In the genomic region with DNA sequence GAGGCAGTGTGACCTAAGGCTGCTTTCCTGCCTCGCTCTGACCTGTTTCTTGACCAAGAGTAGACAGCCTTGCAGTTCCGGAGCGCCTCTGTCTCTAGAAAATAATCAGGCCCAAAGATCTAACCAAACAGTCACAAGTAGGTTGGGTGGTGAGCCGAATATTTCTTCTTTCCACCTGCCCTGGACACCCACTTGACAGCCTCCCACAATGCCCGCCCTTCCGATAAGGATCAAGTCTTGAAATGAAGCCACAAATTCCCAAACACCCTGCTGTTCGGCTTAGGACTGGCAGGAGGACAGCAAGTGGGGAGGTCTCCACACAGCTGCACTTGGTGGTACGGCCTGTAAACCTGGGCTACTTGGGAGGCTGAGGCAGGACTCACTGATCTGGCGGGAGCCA, we compare ENCODE assay signal across 19 mouse cellular contexts. TPM values are rescaled to one million over a fixed set of nuclear protein-coding genes. Genes with fewer than 3 reads are reported as not detected.
A peak's percentile ranks its signal among the peaks of the same experiment; 100 is the strongest.
DNase-seq lines count a peak whose midpoint lies in the region; ATAC-seq and TF ChIP-seq lines count a peak whose summit lies in the region.
"Had no signal": no experiment of that assay in that cellular context is flagged by ENCODE, and none has a peak within 500 bp of the region (broad histone marks: within the 10 kb centered on the region; RNA-seq: fewer than 3 reads in every experiment).

No protein-coding gene starts in this region.

- peaks cover 51% of the 10 kb centered on the region for H3K36me3 ChIP-seq in heart, postnatal 0 days (replicated peaks; ENCODE audit: control insufficient read depth, insufficient read depth, low read length)
- H3K36me3 ChIP-seq in limb, embryonic 10.5 days, result peaks cover 9% of the 10 kb centered on the region
- H3K36me3 ChIP-seq in lung, embryonic 16.5 days (ENCODE audit: control insufficient read depth, insufficient read depth, low read length), result no peaks in the 10 kb centered on the region
- peaks cover 11% of the 10 kb centered on the region for H3K36me3 ChIP-seq in small intestine, adult 2 months (ENCODE audit: control insufficient read depth, insufficient read depth, low read length)
- H3K36me3 ChIP-seq: hindbrain, embryonic 13.5 days; midbrain, embryonic 10.5 days; stomach, embryonic 15.5 days had no signal

- no peak for TF ChIP-seq CTCF in heart, postnatal 0 days (IDR thresholded peaks at IDR 0.05; ENCODE audit: low read depth)
- TF ChIP-seq CTCF in small intestine, adult 2 months (IDR thresholded peaks at IDR 0.05; ENCODE audit: extremely low read depth, insufficient read length, insufficient replicate concordance, low read depth, low read length), result no peak

- ATAC-seq in heart, postnatal 0 days (ENCODE audit: insufficient read depth, low read depth), result no peak
- peak; percentile 29; the same call in 1 of the 2 replicates for ATAC-seq in lung, embryonic 16.5 days (ENCODE audit: low read depth)
- ATAC-seq: forebrain, embryonic 15.5 days had no signal

- H3K4me2 ChIP-seq in heart, postnatal 0 days (ENCODE audit: low read depth, low read length), result no peak overlapping the region
- H3K4me2 ChIP-seq in lung, embryonic 16.5 days (ENCODE audit: low read depth, low read length), result no peak overlapping the region
- H3K4me2 ChIP-seq: embryonic facial prominence, embryonic 12.5 days; forebrain, embryonic 15.5 days; heart, embryonic 11.5 days; hindbrain, embryonic 13.5 days; kidney, embryonic 15.5 days; stomach, embryonic 15.5 days had no signal

- no peak overlapping the region for H3K4me3 ChIP-seq in heart, postnatal 0 days (ENCODE audit: low read depth, low read length)
- no peak overlapping the region for H3K4me3 ChIP-seq in limb, embryonic 10.5 days
- H3K4me3 ChIP-seq in lung, embryonic 16.5 days (ENCODE audit: low read length), result no peak overlapping the region
- no peak overlapping the region for H3K4me3 ChIP-seq in small intestine, adult 2 months (ENCODE audit: low read depth, low read length)
- H3K4me3 ChIP-seq: embryonic facial prominence, embryonic 12.5 days; forebrain, embryonic 15.5 days; hindbrain, embryonic 13.5 days; kidney, embryonic 15.5 days; midbrain, embryonic 10.5 days; stomach, embryonic 15.5 days had no signal

- TF ChIP-seq EP300 in heart, postnatal 0 days (IDR thresholded peaks at IDR 0.05; ENCODE audit: low read depth), result no peak

- TF ChIP-seq POLR2A in small intestine, adult 2 months (IDR thresholded peaks at IDR 0.05; ENCODE audit: low read depth, low read length), result no peak

- no peak overlapping the region for H3K9ac ChIP-seq in heart, postnatal 0 days (replicated peaks; ENCODE audit: low read depth, low read length)
- H3K9ac ChIP-seq in lung, embryonic 16.5 days (ENCODE audit: low read length), result no peak overlapping the region
- H3K9ac ChIP-seq: embryonic facial prominence, embryonic 12.5 days; forebrain, embryonic 15.5 days; hindbrain, embryonic 13.5 days; kidney, embryonic 15.5 days; stomach, embryonic 15.5 days had no signal

- H3K4me1 ChIP-seq in heart, postnatal 0 days (ENCODE audit: control insufficient read depth, insufficient read depth), result peaks cover 38% of the 10 kb centered on the region
- peaks cover 44% of the 10 kb centered on the region for H3K4me1 ChIP-seq in limb, embryonic 10.5 days
- H3K4me1 ChIP-seq in lung, embryonic 16.5 days (replicated peaks; ENCODE audit: control insufficient read depth, insufficient read depth, low read length), result peaks cover 37% of the 10 kb centered on the region
- peaks cover 30% of the 10 kb centered on the region for H3K4me1 ChIP-seq in small intestine, adult 2 months (ENCODE audit: control insufficient read depth, insufficient read depth, insufficient read length, low read length)

- no peaks in the 10 kb centered on the region for H3K9me3 ChIP-seq in heart, postnatal 0 days (replicated peaks; ENCODE audit: control insufficient read depth, low read length)
- H3K9me3 ChIP-seq in limb, embryonic 10.5 days (replicated peaks), result no peaks in the 10 kb centered on the region
- H3K9me3 ChIP-seq in lung, embryonic 16.5 days (ENCODE audit: control insufficient read depth, low read length), result no peaks in the 10 kb centered on the region
- H3K9me3 ChIP-seq: embryonic facial prominence, embryonic 12.5 days; forebrain, embryonic 15.5 days; hindbrain, embryonic 13.5 days; kidney, embryonic 15.5 days; midbrain, embryonic 10.5 days; stomach, embryonic 15.5 days had no signal

- WGBS in heart, postnatal 0 days, result 89% methylated on average over 9 of the region's 9 CpGs
- 94% methylated on average over 9 of the region's 9 CpGs for WGBS in limb, embryonic 10.5 days
- WGBS in lung, embryonic 16.5 days, result 68% methylated on average over 9 of the region's 9 CpGs
- 49% methylated on average over 9 of the region's 9 CpGs for WGBS in small intestine, adult 2 months

- no peak for DNase-seq in heart, postnatal 0 days (ENCODE audit: low spot score)
- no peak for DNase-seq in heart, adult 8-10 months (ENCODE audit: low spot score)
- no peak for DNase-seq in limb, embryonic 10.5 days (ENCODE audit: low spot score)
- DNase-seq in urinary bladder, postnatal 10 days (ENCODE audit: low spot score), result no peak
- no peak for DNase-seq in yolk sac, embryonic 10.5 days (ENCODE audit: low spot score)
- DNase-seq: cerebellum, adult 9-10 months; heart, postnatal 14 days; liver; right cerebral cortex, postnatal 25 days had no signal

- H3K27me3 ChIP-seq in heart, postnatal 0 days (ENCODE audit: control insufficient read depth, insufficient read depth, low read length), result no peaks in the 10 kb centered on the region
- H3K27me3 ChIP-seq in limb, embryonic 10.5 days (ENCODE audit: low read depth, poor library complexity, severe bottlenecking), result no peaks in the 10 kb centered on the region
- H3K27me3 ChIP-seq in lung, embryonic 16.5 days (ENCODE audit: control insufficient read depth, insufficient read depth, low read depth, low read length), result no peaks in the 10 kb centered on the region
- no peaks in the 10 kb centered on the region for H3K27me3 ChIP-seq in small intestine, adult 2 months (ENCODE audit: control insufficient read depth, insufficient read depth, low read length)
- H3K27me3 ChIP-seq: CH12.LX; embryonic facial prominence, embryonic 12.5 days; forebrain, embryonic 15.5 days; hindbrain, embryonic 13.5 days; kidney, embryonic 15.5 days; stomach, embryonic 15.5 days had no signal

- peak overlapping the region; percentile 25 for H3K27ac ChIP-seq in heart, postnatal 0 days (ENCODE audit: low read depth)
- peak overlapping the region; percentile 88; the same call in 1 of the 2 replicates for H3K27ac ChIP-seq in limb, embryonic 10.5 days
- peak overlapping the region; percentile 64 for H3K27ac ChIP-seq in lung, embryonic 16.5 days (ENCODE audit: low read length)
- H3K27ac ChIP-seq in small intestine, adult 2 months (ENCODE audit: insufficient read depth, low read depth, low read length), result peak overlapping the region; percentile 46
- H3K27ac ChIP-seq: forebrain, embryonic 15.5 days; hindbrain, embryonic 13.5 days; midbrain, embryonic 10.5 days; stomach, embryonic 15.5 days had no signal

RNA-seq across cellular contexts. Expression of a gene that starts 26.0 kb away (rescaled TPM):
- total RNA-seq in heart, postnatal 0 days (2014; rRNA removed; ENCODE audit: low replicate concordance), result 16.3 and 18.4 TPM in 2 replicates
- polyA plus RNA-seq in heart, postnatal 0 days (2015; fragmentation: Nextera tagmentation; extraction: Ambion mirVana), result 16.1 and 17.8 TPM in 2 replicates
- 10 to 100 TPM in 2 of 4 experiments, 1 to 10 TPM in 2; 8.2 to 15.7 (median 11.9) TPM for total RNA-seq in heart, adult 8-10 months (2022)
- 3.0 and 5.5 TPM in 2 replicates for polyA plus RNA-seq in limb, embryonic 10.5 days (2016; fragmentation: Nextera tagmentation; extraction: Ambion mirVana)
- polyA plus RNA-seq in lung, embryonic 16.5 days (2015; fragmentation: Nextera tagmentation; extraction: Ambion mirVana), result 11.4 and 11.8 TPM in 2 replicates
- 1.7 and 5.6 TPM in 2 replicates for polyA plus RNA-seq in small intestine, adult 2 months (2012; rRNA removed)

Comparison
In these comparisons a context has a peak if more than half of its experiments do, and no peak if none do; other contexts are left out.
1. H3K27ac ChIP-seq: peak in every context shown above with its lines; median percentile 88 in limb, embryonic 10.5 days; 64 in lung, embryonic 16.5 days; 46 in small intestine, adult 2 months; 25 in heart, postnatal 0 days.